Mouse (Mus musculus) brain, embryonic 18.5 days (tissue): ENCODE data around the gene Tpd52l2.

Experiments used
- DNase-seq: peaks from one replicate; pipeline ENCODE4 v3.0.0-alpha.2; 2012; ENCODE audit warnings: low read depth, low spot score

The Tpd52l2 gene

GRCm38 (mm10) chr2:181537444-181538047 lies 40.6 kb downstream of the Tpd52l2 start:
- no peak for DNase-seq

DNA sequence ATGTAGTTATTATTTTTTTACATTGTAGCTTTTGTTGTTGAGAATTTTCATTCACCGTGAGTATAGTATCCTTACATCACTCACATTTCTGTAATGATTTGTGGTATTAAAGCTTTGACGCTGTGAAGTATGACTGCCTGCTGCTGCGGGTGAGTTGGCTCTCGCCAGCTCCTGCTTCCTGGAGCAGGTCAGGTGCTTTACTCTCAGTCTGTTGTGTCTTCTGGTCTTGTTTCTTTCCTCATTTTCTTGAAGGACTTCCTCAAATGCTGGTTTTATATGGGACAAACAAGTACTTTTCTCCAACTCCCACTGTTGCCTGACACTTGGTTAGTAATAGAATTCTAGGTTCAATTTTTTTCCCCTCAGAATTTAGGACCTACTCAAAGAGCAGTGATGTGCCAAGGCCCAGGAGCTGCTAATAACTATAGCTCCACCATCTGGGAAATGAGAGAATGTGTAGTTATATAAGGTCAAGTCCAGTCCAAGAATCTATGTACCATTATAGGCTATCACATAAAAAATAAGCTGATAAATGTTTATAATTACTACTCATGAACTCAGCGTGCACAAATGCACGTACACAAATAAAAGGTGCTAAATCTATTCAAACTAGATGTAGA lies 44.9 kb downstream of the Tpd52l2 start:
- no peak for DNase-seq

- no peak for DNase-seq
Observed at GRCm38 (mm10) chr2:181546142-181546541, 49.2 kb downstream of the Tpd52l2 start.

- no peak for DNase-seq
Observed at GRCm38 (mm10) chr2:181548227-181548626, 51.3 kb downstream of the Tpd52l2 start.

- no peak for DNase-seq
Observed at GRCm38 (mm10) chr2:181548682-181549081, 51.7 kb downstream of the Tpd52l2 start.

DNA sequence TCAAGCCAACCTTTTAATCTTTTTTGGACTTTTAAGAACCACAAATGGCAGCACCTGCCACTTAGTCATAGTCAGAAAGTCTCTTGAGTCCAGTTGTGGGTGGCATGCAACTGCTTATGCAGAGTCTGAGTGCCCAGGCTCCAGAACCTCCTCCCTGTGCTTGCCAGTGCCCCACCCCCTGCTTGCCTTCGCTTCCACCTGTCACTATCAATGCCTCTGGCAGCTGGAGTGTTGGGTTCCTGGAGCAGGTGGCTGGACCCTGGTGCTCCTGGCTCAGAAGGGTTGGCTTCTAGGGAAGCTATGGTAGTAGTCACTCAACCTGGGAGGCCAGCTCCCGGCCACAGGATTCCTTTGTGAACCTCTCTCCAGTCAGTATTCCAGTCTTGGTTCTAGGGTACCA lies 53.3 kb downstream of the Tpd52l2 start:
- DNase-seq: no peak

GRCm38 (mm10) chr2:181553772-181554171 lies 56.8 kb downstream of the Tpd52l2 start:
- no peak for DNase-seq

- DNase-seq: no peak
Observed at GRCm38 (mm10) chr2:181567338-181567737, 70.4 kb downstream of the Tpd52l2 start.
